Mouse (Mus musculus) stomach, embryonic 16.5 days (tissue): ENCODE data around the gene Aasdh. TPM values are rescaled to one million over a fixed set of nuclear protein-coding genes. Genes with fewer than 3 reads are reported as not detected.

Experiments
- ATAC-seq: fragments of 200-750 bp; cut with Nextera tagmentation; 2 replicates; pipeline ENCODE4 v1.8.0; 2017; ENCODE audit warnings: moderate number of reproducible peaks, moderate TSS enrichment; ENCODE audit not compliant: insufficient read depth, low FRiP score
- H3K27ac ChIP-seq: fragments of 300-500 bp; sonication (generic); 2 replicates; pipeline ENCODE4 v1.5.1; 2014; ENCODE audit warnings: low read length
- H3K27me3 ChIP-seq: fragments of 300-500 bp; sonication (generic); 2 replicates; pipeline ENCODE4 v1.6.1; 2014; ENCODE audit warnings: low read length, control low read depth, mixed read lengths; ENCODE audit not compliant: control insufficient read depth, insufficient read depth
- H3K36me3 ChIP-seq: fragments of 300-500 bp; sonication (generic); 2 replicates; pipeline ENCODE4 v1.6.1; 2014; ENCODE audit warnings: low read length; ENCODE audit not compliant: control insufficient read depth, insufficient read depth
- H3K4me1 ChIP-seq: fragments of 300-500 bp; sonication (generic); 2 replicates; pipeline ENCODE4 v1.6.1; 2014; ENCODE audit warnings: low read length, control low read depth, mixed read lengths; ENCODE audit not compliant: control insufficient read depth, insufficient read depth
- H3K4me2 ChIP-seq: fragments of 300-500 bp; sonication (generic); 2 replicates; pipeline ENCODE4 v1.6.1; 2014; ENCODE audit warnings: low read depth, low read length, mixed read lengths
- H3K4me3 ChIP-seq: fragments of 300-500 bp; sonication (generic); replicated peaks from 2 replicates; pipeline ENCODE4 v1.5.1; 2014; ENCODE audit warnings: mild to moderate bottlenecking, low read length
- H3K9ac ChIP-seq: fragments of 300-500 bp; sonication (generic); 2 replicates; pipeline ENCODE4 v1.6.1; 2014; ENCODE audit warnings: low read length
- H3K9me3 ChIP-seq: fragments of 300-500 bp; sonication (generic); replicated peaks from 2 replicates; pipeline ENCODE4 v1.6.1; 2016; ENCODE audit warnings: low read length, control low read depth; ENCODE audit not compliant: control insufficient read depth
- WGBS: fragments of 180-500 bp; shearing (Covaris S2); extraction: QIAGEN DNeasy Blood & Tissue Kit; methylation state at CpG from one replicate; pipeline ENCODE4 v1.1.7; 2014; 5-methylcytosine and 5-hydroxymethylcytosine counted together
- polyA plus RNA-seq: library from polyadenylated mRNA; unstranded; fragments of >200 nt; fragmentation: Nextera tagmentation; extraction: Ambion mirVana; gene quantifications from 2 replicates; pipeline ENCODE4 v1.2.1, GENCODE M21; 2015

The Aasdh gene
- 14.0 and 15.5 TPM in 2 replicates for polyA plus RNA-seq

GRCm38 (mm10) chr5:76905405-76906154, at the start of gene Aasdh:
Aasdh (minus strand) TSS chr5:76905514.
- peak; percentile 97 for ATAC-seq
- H3K4me3 ChIP-seq, result peak within 1 kb of the TSS; percentile 80
- H3K27me3 ChIP-seq, result no peaks in the 10 kb centered on the region
- under 1% methylated on average over 47 of the region's 47 CpGs for WGBS
- H3K4me1 ChIP-seq, result 0 out of 2 replicates have a peak, but pooled peaks cover 6% of the 10 kb centered on the region
- peak within 1 kb of the TSS; percentile 84 for H3K9ac ChIP-seq
- H3K9me3 ChIP-seq, result no peaks in the 10 kb centered on the region
- H3K36me3 ChIP-seq, result 0 out of 2 replicates have a peak, but pooled peaks cover 3% of the 10 kb centered on the region
- peak within 1 kb of the TSS; percentile 65 for H3K4me2 ChIP-seq
- H3K27ac ChIP-seq, result peak within 1 kb of the TSS; percentile 93

- no peaks in the 10 kb centered on the region for H3K9me3 ChIP-seq
- no peak for ATAC-seq
- WGBS, result 73% methylated on average over 6 of the region's 6 CpGs
- H3K27ac ChIP-seq, result no peak overlapping the region
- no peaks in the 10 kb centered on the region for H3K27me3 ChIP-seq
- peaks cover 13% of the 10 kb centered on the region for H3K36me3 ChIP-seq
- H3K9ac ChIP-seq, result no peak overlapping the region
- peaks cover 11% of the 10 kb centered on the region for H3K4me1 ChIP-seq
- no peak overlapping the region for H3K4me2 ChIP-seq
- no peak overlapping the region for H3K4me3 ChIP-seq
These were observed 49.1 kb upstream of the Aasdh start for GRCm38 (mm10) chr5:76954271-76954900.

DNA sequence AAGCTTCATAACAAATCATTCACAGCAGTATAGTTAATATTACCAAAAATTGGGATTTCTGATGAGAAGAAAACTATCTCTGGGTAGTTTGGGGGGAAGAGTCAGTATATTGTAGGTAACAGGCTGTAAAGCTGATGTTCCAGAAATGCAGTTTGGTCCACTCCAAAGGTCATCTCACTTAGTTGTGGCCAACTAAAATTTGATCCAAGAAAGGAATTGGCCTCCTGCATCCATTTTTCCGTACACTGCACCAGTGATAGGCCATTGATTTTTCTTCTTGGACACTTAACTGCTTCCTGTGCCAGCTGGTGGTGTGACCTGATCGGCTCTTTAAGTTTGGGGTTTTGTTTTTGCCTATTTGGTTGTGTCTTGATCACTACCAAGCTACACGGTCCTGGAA, 48.5 kb upstream of the Aasdh start:
- WGBS, result 69% methylated on average over 3 of the region's 3 CpGs
- no peak for ATAC-seq

DNA sequence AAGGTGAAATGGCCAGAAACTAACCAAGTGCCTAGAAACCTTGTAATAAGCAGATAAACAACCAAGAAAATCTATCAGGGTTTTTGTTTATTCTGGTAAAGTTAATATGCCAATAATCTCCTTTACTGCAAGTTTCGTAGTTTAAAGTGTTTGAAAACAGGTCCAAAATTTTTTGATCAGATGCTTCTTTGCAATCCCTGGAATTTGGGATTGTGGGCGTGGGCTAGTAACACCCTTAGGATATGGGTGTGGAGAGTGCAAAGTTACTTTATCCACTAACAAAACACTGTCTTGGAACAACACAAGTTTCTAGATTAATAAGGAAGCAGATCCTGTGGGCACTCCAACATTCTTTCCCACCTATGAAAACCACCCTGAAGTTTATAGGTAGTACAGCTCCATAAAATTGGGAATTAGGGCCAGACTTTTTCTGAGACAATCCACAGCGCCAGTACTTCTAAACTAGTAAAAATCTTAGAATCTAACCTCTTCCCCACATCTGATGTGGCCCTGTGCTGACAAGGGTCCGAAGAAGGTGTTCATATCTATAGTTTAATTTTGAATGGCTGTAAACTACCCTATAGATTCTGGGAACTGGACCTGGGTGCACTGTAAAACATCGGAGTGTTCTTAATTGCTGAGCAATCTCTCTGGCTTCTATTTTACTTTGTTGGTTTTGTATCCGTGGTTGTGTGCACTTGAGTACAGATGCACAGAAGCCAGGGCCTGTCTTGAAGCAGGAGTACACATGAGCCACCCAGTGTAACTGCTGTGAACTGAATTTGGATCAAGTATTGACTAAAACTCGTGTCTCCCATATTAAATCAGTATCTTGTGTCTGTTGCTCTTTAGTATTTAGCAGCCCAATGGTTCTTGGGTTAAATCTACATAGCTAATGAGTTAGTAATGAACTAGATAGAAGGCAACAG, 47.1 kb upstream of the Aasdh start:
- Histone ChIP-seq H3K9me3 (no peaks in the 10 kb centered on the region), H3K27me3 (no peaks in the 10 kb centered on the region), H3K9ac (peak overlapping the region; percentile 70), H3K4me2 (peak overlapping the region; percentile 90), H3K27ac (peak overlapping the region; percentile 88), H3K4me3 (peak overlapping the region; percentile 67), H3K36me3 (peaks cover under 1% of the 10 kb centered on the region; the same call in 1 of the 2 replicates), H3K4me1 (peaks cover 16% of the 10 kb centered on the region)
- ATAC-seq, result no peak
- 8% methylated on average over 7 of the region's 7 CpGs for WGBS

More for the DNA sequence above, 48.5 kb upstream of the Aasdh start:
- H3K27ac ChIP-seq, result no peak overlapping the region
- H3K4me3 ChIP-seq, result no peak overlapping the region
- peaks cover 11% of the 10 kb centered on the region for H3K4me1 ChIP-seq
- H3K27me3 ChIP-seq, result no peaks in the 10 kb centered on the region
- no peaks in the 10 kb centered on the region for H3K9me3 ChIP-seq
- peaks cover 11% of the 10 kb centered on the region; the same call in 1 of the 2 replicates for H3K36me3 ChIP-seq
- H3K4me2 ChIP-seq, result no peak overlapping the region
- no peak overlapping the region for H3K9ac ChIP-seq

DNA sequence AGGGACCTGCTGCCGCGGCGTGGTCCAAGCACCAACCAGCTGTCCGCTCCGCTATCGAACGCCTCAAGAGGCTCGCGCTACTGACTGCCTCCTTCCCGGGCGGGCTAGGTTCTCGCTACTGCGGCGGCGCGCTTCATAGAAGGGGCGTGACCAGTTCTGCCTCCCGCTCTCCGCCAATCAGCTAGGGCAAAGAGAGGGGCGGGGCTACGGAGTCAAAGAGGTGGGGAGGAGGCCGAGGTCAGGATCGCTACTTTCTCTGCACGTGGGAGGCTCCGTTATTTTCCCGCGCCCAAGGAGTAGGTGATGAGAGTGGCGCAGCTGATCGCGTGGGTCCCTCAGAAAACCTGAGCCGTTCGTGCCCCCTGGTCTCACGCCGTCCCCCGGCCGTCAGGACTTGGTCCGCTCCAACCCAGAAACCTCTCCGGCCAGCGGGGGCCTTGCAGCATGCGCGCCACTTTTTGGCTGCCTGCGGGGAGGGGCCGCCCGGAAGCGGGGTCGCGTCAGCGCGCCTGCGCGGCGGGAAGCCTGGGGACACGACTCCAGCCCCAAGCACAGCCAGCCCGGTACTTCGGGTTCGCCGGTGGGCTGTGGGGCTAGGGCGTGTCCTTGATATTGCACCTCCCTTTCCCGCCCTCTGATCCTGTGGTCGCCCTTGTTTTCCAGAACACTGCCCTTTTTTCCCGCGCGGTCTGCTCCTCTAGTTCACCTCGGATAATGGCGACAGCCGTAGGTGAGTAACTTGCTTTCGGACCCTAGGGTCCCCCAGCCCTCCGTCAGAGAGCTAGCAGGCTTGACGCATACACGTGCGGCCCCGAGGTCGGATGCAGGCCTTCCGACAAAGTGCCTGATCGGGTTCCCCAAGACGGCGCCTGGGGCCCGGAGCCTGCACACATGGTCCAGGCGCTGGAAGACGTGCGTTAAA, 46.1 kb upstream of the Aasdh start, which contains the start of the genes Paics and Ppat:
Paics (plus strand) TSS at position 202 of the 922 bp plus-strand sequence.
Ppat (minus strand) TSS at position 473 of the 922 bp plus-strand sequence.
- Histone ChIP-seq H3K9me3 (no peaks in the 10 kb centered on the region), H3K4me2 (peak within 1 kb of the TSS; percentile 90), H3K9ac (peak within 1 kb of the TSS; percentile 74), H3K36me3 (no peaks in the 10 kb centered on the region), H3K27me3 (no peaks in the 10 kb centered on the region), H3K4me1 (peaks cover 16% of the 10 kb centered on the region), H3K4me3 (peak within 1 kb of the TSS; percentile 67), H3K27ac (peak within 1 kb of the TSS; percentile 88)
- ATAC-seq, result peak; percentile 97
- under 1% methylated on average over 81 of the region's 81 CpGs for WGBS

DNA sequence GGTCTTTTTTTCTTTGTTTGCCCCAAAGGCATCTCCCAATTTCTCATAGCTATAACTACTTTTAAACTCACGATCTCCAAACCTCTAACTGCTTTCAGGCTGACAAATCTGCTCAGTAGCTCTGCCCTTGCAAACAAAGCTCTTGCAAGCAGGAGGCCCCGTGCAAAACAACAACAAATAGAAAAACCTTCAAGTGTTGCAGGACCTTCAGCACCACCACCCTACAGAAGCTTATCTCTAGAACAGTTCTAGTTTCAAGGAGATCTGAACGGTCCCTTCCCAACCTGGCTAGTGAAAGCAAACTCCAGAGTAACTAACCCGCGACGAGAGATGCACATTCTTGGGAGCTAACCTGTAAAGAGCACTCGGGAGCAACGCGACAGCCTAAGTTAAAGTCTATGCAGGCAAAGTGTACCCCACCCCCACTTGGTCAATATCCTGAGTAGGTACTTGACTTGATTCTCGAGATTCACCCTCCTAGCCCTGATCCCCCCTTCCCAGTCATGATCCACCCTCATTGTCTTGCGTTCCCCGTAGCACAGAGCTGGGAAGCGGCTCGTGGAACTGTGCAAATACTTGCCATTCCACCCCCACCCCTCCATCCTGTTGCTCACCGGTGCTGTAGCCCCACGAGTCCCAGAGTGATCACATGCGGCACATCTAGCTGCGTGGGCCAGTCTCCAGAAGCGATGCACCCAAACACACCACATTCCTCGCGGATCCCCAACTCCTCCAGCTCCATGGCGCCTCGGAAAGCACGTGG, 45.2 kb upstream of the Aasdh start:
- H3K36me3 ChIP-seq, result no peaks in the 10 kb centered on the region
- no peak; the same call in none of the 2 replicates for ATAC-seq
- H3K4me1 ChIP-seq, result peaks cover 16% of the 10 kb centered on the region
- H3K27me3 ChIP-seq, result no peaks in the 10 kb centered on the region
- under 1% methylated on average over 24 of the region's 24 CpGs for WGBS
- H3K27ac ChIP-seq, result peak overlapping the region; percentile 52
- peak overlapping the region; percentile 67 for H3K4me3 ChIP-seq
- H3K9ac ChIP-seq, result peak overlapping the region; percentile 74
- H3K9me3 ChIP-seq, result no peaks in the 10 kb centered on the region
- H3K4me2 ChIP-seq, result peak overlapping the region; percentile 90

DNA sequence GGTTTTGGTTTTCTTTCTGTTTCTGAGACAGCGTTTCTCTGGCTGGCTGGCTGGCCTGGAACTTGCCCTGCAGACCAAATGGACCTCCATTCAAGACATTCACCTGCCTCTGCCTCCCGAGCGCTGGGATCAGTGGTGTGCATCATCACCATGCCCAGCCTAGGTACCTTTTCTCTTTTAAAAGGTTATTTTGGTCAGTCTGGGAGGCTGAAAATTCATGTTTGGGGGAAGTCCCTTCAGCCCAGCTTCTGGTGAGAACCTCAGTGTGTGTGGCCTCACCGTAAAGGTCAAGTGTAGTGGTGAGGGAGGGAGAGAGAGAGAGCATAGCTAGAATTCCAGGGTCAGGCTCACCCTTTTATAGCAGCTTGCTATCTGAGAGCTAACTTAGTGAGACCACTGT, 42.4 kb upstream of the Aasdh start:
- H3K27ac ChIP-seq, result no peak overlapping the region
- H3K36me3 ChIP-seq, result no peaks in the 10 kb centered on the region
- no peak for ATAC-seq

More for the DNA sequence above, 42.4 kb upstream of the Aasdh start:
- H3K4me2 ChIP-seq, result no peak overlapping the region
- no peak overlapping the region for H3K4me3 ChIP-seq
- WGBS, result 87% methylated on average over 4 of the region's 4 CpGs
- H3K27me3 ChIP-seq, result no peaks in the 10 kb centered on the region
- no peak overlapping the region for H3K9ac ChIP-seq
- peaks cover 16% of the 10 kb centered on the region for H3K4me1 ChIP-seq
- H3K9me3 ChIP-seq, result no peaks in the 10 kb centered on the region
